Mouse (Mus musculus): ENCODE measurements at regions not wholly inside any gene's neighbourhood (a gene's known extent, or its start where the extent isn't known, plus 50 kb on each side); places are given as distances from the start of the nearest gene placed in this dataset.

DNA sequence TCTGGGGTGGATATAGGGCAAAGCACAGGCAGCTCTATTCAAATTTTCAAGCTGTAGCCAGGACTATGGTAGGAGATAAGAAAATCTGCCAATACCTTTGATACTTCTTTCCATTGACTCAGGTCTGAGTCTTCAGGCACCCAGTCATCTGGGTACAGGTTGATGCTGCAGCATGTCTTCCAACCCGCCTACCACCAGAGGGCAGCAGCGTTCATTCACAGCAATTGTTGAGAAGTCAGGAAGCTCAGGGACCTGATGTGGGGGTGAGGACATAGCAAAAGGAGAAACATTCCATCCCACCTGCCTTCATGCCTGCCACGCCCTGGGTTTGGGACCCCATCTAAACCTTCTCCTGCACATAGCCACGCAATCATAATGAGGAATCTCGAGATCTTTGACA is 118.2 kb upstream of the Gm21876 start:
- TF ChIP-seq POLR2A (IDR thresholded peaks at IDR 0.05; ENCODE audit: extremely low read depth, insufficient read depth, low read length): no peak
- TF ChIP-seq CTCF (IDR thresholded peaks at IDR 0.05; ENCODE audit: extremely low read depth, insufficient read depth, low read length): peak; percentile 32; the same call in 1 of the 2 replicates

Measured in cortical plate, adult 2 months (tissue).